Mouse (Mus musculus) B cell, adult 67 days (primary cell): ENCODE data around the gene Gm10392. TPM values are rescaled to one million over a fixed set of nuclear protein-coding genes. Genes with fewer than 3 reads are reported as not detected.

Experiments
- total RNA-seq, 2 experiments: library from RNA; stranded (reverse); gene quantifications; 4 replicates each; pipeline ENCODE4 v1.2.4; 2023

Gm10392 gene
- total RNA-seq = under 1 TPM in 1 of 2 experiments, not detected in 1; 0.33 TPM

GRCm38 (mm10) chr11:77519043-77519442 lies at the start of gene Gm10392:
Gene Gm10392, minus strand, starts transcription at chr11:77519198.

GRCm38 (mm10) chr11:77515637-77516552 lies 3.1 kb downstream of the Gm10392 start, which contains the start of gene Trp53i13:
Gene Trp53i13, minus strand, starts transcription at chr11:77515980.

GRCm38 (mm10) chr11:77514832-77515636 lies 4.0 kb downstream of the Gm10392 start, which contains the start of gene Abhd15:
Gene Abhd15, plus strand, starts transcription at chr11:77515121.

GRCm38 (mm10) chr11:77493512-77494343 lies 25.3 kb downstream of the Gm10392 start, which contains the start of gene Git1:
Gene Git1, plus strand, starts transcription at chr11:77493562.

GRCm38 (mm10) chr11:77489591-77490235 lies 29.3 kb downstream of the Gm10392 start, which contains the start of gene Ankrd13b:
Gene Ankrd13b, minus strand, starts transcription at chr11:77489678.

Other genes starting within 250 kb of the Gm10392 start
- gene Coro6, start 56.8 kb downstream of the Gm10392 start, total RNA-seq = under 1 TPM; 0.26 to 0.71 TPM
- 1 to 10 TPM; 1.3 to 1.5 TPM for gene Ankrd13b, start 29.5 kb downstream of the Gm10392 start, total RNA-seq
- 10 to 100 TPM; 43.7 to 53.0 TPM for gene Git1, start 25.6 kb downstream of the Gm10392 start, total RNA-seq
- gene Abhd15, start 4.1 kb downstream of the Gm10392 start, total RNA-seq = under 1 TPM; 0.46 to 0.47 TPM
- 1 to 10 TPM; 7.0 to 8.0 TPM for gene Trp53i13, start 3.2 kb downstream of the Gm10392 start, total RNA-seq
- gene Taok1, start 88.6 kb upstream of the Gm10392 start, total RNA-seq = 10 to 100 TPM; 49.6 to 51.7 TPM
- 100 to 1,000 TPM; 116 to 119 TPM for gene Nufip2, start 167.0 kb upstream of the Gm10392 start, total RNA-seq
- not detected for gene Cryba1, start 206.1 kb upstream of the Gm10392 start, total RNA-seq
- 100 to 1,000 TPM; 125 to 134 TPM for gene Myo18a, start 244.0 kb upstream of the Gm10392 start, total RNA-seq